Mouse (Mus musculus): Measurements from ENCODE around the gene Upp2.

Gene Upp2

DNA sequence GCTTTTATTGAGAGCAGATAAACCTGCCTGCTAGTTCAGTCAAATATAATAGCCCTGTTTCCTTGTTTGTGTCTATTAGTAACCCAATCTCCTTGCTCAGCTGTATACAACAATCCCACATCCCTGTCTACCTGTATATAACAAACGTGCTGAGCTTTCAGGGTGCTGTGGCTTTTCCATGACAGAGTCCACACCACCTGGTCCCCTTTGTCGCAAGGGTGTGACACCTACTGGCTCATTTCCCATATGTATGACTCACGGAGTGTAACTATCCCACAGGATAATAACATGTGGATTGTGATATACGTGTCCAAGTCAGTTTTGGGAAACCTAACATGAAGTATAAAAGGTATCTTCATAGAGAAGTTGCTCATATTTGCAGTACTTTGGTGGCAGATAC, 275.3 kb downstream of the Upp2 start:
- DNase-seq (ENCODE audit: low read depth, low spot score): no peak

Measured in brain, adult 2 months (tissue).